Mouse (Mus musculus) stomach, embryonic 16.5 days (tissue): ENCODE data around the gene Cd302. TPM values are rescaled to one million over a fixed set of nuclear protein-coding genes. Genes with fewer than 3 reads are reported as not detected.

Experiments
- ATAC-seq: fragments of 200-750 bp; cut with Nextera tagmentation; 2 replicates; pipeline ENCODE4 v1.8.0; 2017; ENCODE audit warnings: moderate number of reproducible peaks, moderate TSS enrichment; ENCODE audit not compliant: insufficient read depth, low FRiP score
- H3K27ac ChIP-seq: fragments of 300-500 bp; sonication (generic); 2 replicates; pipeline ENCODE4 v1.5.1; 2014; ENCODE audit warnings: low read length
- H3K27me3 ChIP-seq: fragments of 300-500 bp; sonication (generic); 2 replicates; pipeline ENCODE4 v1.6.1; 2014; ENCODE audit warnings: low read length, control low read depth, mixed read lengths; ENCODE audit not compliant: control insufficient read depth, insufficient read depth
- H3K36me3 ChIP-seq: fragments of 300-500 bp; sonication (generic); 2 replicates; pipeline ENCODE4 v1.6.1; 2014; ENCODE audit warnings: low read length; ENCODE audit not compliant: control insufficient read depth, insufficient read depth
- H3K4me1 ChIP-seq: fragments of 300-500 bp; sonication (generic); 2 replicates; pipeline ENCODE4 v1.6.1; 2014; ENCODE audit warnings: low read length, control low read depth, mixed read lengths; ENCODE audit not compliant: control insufficient read depth, insufficient read depth
- H3K4me2 ChIP-seq: fragments of 300-500 bp; sonication (generic); 2 replicates; pipeline ENCODE4 v1.6.1; 2014; ENCODE audit warnings: low read depth, low read length, mixed read lengths
- H3K4me3 ChIP-seq: fragments of 300-500 bp; sonication (generic); replicated peaks from 2 replicates; pipeline ENCODE4 v1.5.1; 2014; ENCODE audit warnings: mild to moderate bottlenecking, low read length
- H3K9ac ChIP-seq: fragments of 300-500 bp; sonication (generic); 2 replicates; pipeline ENCODE4 v1.6.1; 2014; ENCODE audit warnings: low read length
- H3K9me3 ChIP-seq: fragments of 300-500 bp; sonication (generic); replicated peaks from 2 replicates; pipeline ENCODE4 v1.6.1; 2016; ENCODE audit warnings: low read length, control low read depth; ENCODE audit not compliant: control insufficient read depth
- WGBS: fragments of 180-500 bp; shearing (Covaris S2); extraction: QIAGEN DNeasy Blood & Tissue Kit; methylation state at CpG from one replicate; pipeline ENCODE4 v1.1.7; 2014; 5-methylcytosine and 5-hydroxymethylcytosine counted together
- polyA plus RNA-seq: library from polyadenylated mRNA; unstranded; fragments of >200 nt; fragmentation: Nextera tagmentation; extraction: Ambion mirVana; gene quantifications from 2 replicates; pipeline ENCODE4 v1.2.1, GENCODE M21; 2015

Cd302 gene
- polyA plus RNA-seq, 1 experiment from 2014 or later, result 39.5 TPM

DNA sequence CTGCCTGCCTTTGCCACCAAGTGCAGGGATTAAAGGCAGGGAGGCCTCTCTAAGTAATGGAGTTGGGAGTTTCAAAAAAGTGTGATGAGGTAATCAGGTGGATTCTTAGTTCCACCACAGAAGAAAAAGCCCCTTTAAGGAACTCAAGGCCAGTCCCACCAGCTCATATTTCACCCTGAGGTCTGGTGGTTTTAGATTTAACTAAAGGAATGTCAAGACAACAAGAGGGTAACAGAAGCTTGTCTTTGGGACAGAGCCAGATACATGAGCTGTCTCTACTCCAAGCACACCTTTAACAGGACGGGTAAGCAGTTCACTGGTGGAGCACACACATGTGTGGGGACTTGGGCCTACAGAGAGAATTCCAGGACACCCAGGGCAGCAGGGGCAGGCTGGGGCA is 16.7 kb downstream of the Cd302 start:
- Histone ChIP-seq H3K4me2 (no peak overlapping the region), H3K9me3 (no peaks in the 10 kb centered on the region), H3K9ac (no peak overlapping the region), H3K36me3 (no peaks in the 10 kb centered on the region), H3K4me1 (0 out of 2 replicates have a peak, but pooled peaks cover 2% of the 10 kb centered on the region), H3K27me3 (no peaks in the 10 kb centered on the region), H3K27ac (no peak overlapping the region), H3K4me3 (no peak overlapping the region)
- 54% methylated on average over 1 of the region's 1 CpGs for WGBS
- no peak for ATAC-seq

DNA sequence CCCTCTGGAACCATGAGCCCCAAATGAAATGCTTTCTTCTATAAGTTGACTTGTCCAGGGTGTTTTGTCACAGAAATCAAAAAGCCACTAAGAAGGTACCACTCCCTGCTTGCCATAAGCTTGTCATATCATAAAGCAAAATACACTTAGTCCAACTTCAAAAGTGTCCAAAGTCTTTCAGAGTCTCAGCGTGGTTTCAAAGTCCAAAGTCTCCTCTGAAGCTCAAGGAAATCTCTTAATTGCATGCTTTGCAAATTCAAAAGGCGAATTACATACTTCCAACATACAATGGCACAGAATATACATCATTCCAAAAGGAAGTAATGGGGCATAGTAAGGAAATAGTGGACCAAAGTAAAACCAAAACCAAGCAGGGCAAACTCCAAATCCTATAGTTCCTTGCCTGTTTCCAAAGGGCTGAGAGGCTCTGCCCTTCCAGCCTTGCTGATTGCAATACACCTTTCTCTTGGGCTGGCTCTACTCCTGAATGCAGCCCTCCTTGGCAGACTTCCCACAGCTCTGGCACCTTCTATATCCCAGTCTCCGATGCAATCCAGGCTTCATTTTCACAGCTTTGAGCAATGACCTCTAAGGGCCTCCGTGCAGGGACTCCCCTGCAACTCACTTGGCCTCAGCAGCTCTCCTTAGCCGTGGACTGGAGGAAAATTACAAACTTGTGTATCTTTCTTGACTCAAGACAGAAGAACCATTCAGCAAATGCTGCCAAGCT is 23.5 kb downstream of the Cd302 start:
- H3K27me3 ChIP-seq, result no peaks in the 10 kb centered on the region
- H3K4me1 ChIP-seq, result no peaks in the 10 kb centered on the region
- no peak overlapping the region for H3K4me3 ChIP-seq
- no peaks in the 10 kb centered on the region for H3K36me3 ChIP-seq
- WGBS, result 79% methylated on average over 5 of the region's 5 CpGs
- ATAC-seq, result no peak
- H3K4me2 ChIP-seq, result no peak overlapping the region
- H3K9me3 ChIP-seq, result no peaks in the 10 kb centered on the region
- no peak overlapping the region for H3K27ac ChIP-seq
- H3K9ac ChIP-seq, result no peak overlapping the region

DNA sequence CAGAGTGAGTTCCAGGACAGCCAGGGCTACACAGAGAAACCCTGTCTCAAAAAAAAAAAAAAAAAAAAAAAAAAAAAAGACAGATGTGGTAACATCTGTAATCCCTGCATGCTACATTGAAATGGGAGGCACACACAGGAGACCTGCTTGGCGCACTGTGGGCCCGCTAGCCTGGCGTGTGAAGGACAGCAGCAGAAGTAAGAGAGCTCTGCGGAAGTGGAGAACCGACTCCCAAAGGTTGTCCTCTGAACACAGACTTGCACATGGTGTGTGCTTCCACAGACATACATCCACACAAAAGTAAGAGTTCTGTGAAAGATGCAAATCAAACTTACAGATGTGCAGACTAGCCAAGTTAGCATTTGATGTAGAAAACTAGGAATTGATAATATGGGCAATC is 25.1 kb downstream of the Cd302 start:
- no peaks in the 10 kb centered on the region for H3K4me1 ChIP-seq
- 97% methylated on average over 5 of the region's 5 CpGs for WGBS

DNA sequence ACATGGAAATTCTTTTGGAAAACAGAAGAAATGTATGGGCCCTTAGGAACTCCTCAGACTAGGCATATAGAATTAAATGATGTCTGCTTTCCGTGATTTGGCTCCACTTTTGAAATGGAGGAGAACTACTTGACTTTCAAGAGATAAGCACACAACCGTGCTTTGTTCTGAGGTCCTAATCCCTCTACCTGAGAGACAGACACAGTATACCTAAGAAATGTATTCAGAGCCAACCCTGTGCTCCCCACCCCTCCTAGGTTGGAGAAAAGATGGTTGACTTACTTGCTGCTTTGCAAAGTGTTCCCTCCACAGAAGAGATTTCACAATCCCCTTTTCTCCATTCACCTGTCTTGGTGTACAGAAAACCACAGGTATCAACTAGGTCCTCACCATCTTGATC is 27.5 kb downstream of the Cd302 start:
- H3K9ac ChIP-seq, result no peak overlapping the region
- WGBS, result 73% methylated on average over 2 of the region's 2 CpGs
- H3K27ac ChIP-seq, result no peak overlapping the region
- no peaks in the 10 kb centered on the region for H3K4me1 ChIP-seq
- no peaks in the 10 kb centered on the region for H3K9me3 ChIP-seq
- no peak overlapping the region for H3K4me2 ChIP-seq
- H3K27me3 ChIP-seq, result no peaks in the 10 kb centered on the region
- ATAC-seq, result no peak
- no peaks in the 10 kb centered on the region; the same call in 1 of the 2 replicates for H3K36me3 ChIP-seq
- H3K4me3 ChIP-seq, result no peak overlapping the region

More for the DNA sequence above, 25.1 kb downstream of the Cd302 start:
- Histone ChIP-seq H3K36me3 (no peaks in the 10 kb centered on the region), H3K4me2 (no peak overlapping the region), H3K9me3 (no peaks in the 10 kb centered on the region), H3K27ac (no peak overlapping the region), H3K9ac (no peak overlapping the region), H3K27me3 (no peaks in the 10 kb centered on the region), H3K4me3 (no peak overlapping the region)
- no peak for ATAC-seq

DNA sequence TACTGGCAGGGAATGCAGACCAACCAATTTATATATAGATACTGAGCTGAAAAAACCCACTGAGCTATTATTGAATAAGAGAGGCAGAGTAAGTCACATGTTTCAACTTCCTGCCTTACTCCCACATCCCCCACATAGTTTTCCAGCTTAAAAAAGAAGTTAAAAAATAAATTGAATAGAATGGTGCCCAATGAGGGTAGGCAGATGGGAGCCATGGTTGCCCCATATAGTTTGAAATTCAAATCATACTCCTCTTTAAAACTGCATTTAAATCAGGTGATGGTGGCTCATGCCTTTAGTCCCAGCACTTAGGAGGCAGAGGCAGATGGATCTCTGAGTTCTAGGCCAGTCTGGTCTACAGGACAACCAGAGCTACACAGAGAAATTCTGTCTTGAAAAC is 30.8 kb downstream of the Cd302 start:
- Histone ChIP-seq H3K9ac (no peak overlapping the region), H3K27ac (no peak overlapping the region), H3K27me3 (no peaks in the 10 kb centered on the region), H3K4me3 (no peak overlapping the region), H3K36me3 (peaks cover 10% of the 10 kb centered on the region; the same call in 1 of the 2 replicates), H3K4me1 (no peaks in the 10 kb centered on the region), H3K4me2 (no peak overlapping the region), H3K9me3 (no peaks in the 10 kb centered on the region)
- no peak for ATAC-seq

DNA sequence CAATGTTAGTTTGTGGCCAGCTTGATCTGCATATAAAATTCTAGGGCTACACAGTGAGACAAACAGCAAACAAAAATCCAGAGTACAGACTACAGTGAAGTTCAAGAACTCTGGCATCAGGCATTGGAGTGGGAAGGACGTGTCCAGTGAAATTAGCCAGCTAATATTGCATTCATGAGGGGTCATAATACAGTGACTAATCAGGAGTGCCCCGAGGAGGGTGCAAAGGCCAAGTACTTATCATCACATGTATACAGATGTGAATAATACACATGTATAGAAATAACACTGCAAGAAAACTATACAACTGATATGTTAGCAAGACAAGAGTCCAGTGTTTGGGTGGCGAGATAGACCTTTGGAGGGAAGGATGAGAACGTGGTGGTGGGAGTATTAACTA is 31.5 kb downstream of the Cd302 start:
- H3K27me3 ChIP-seq, result no peaks in the 10 kb centered on the region
- no peak overlapping the region for H3K27ac ChIP-seq
- no peak overlapping the region for H3K4me3 ChIP-seq
- 87% methylated on average over 4 of the region's 4 CpGs for WGBS
- H3K36me3 ChIP-seq, result peaks cover 10% of the 10 kb centered on the region; the same call in 1 of the 2 replicates
- no peak for ATAC-seq
- no peak overlapping the region for H3K9ac ChIP-seq
- H3K4me2 ChIP-seq, result no peak overlapping the region
- H3K4me1 ChIP-seq, result no peaks in the 10 kb centered on the region
- no peaks in the 10 kb centered on the region for H3K9me3 ChIP-seq

DNA sequence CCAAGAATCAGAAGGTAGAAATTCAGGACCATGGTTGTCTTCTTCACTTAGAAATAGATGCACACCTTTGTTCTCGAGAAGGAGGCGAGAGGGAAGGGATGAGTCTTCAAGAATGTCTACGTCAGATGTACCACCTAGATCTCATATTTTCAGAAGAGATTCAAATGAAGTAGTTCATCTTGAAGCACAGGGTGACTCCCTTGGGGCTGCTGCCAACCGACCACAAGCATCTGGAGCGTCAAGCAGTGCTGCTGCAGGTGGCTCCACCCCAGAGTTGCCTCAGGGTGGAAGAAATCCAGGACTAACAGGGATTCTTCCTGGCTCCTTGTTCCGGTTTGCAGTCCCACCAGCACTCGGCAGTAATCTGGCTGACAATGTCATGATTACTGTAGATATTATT is 49.8 kb downstream of the Cd302 start:
- no peak overlapping the region for H3K27ac ChIP-seq
- H3K9me3 ChIP-seq, result no peaks in the 10 kb centered on the region
- peaks cover 18% of the 10 kb centered on the region; the same call in 1 of the 2 replicates for H3K36me3 ChIP-seq
- H3K4me1 ChIP-seq, result no peaks in the 10 kb centered on the region
- ATAC-seq, result no peak
- no peak overlapping the region for H3K9ac ChIP-seq
- no peaks in the 10 kb centered on the region for H3K27me3 ChIP-seq
- 84% methylated on average over 7 of the region's 7 CpGs for WGBS
- H3K4me3 ChIP-seq, result no peak overlapping the region
- no peak overlapping the region for H3K4me2 ChIP-seq

DNA sequence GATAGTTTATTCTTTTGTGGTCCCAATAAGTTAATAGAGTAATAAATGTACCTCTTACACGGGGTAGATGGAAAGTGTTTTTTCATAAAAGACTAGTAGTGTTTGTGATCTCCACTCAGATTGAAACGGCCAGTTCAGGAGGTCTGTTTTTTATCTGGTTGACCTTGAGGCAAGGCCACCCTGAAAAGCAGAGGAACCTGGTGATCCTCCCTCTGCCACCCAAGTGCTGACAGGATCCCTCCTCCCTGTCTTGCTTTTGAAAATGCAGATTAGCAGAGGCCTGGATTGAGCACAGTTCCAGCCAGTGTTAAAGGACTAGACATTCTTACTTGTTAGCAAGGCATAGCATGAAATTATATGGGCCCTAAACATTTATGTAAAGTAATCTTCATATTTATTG is 51.1 kb downstream of the Cd302 start:
- Histone ChIP-seq H3K9ac (no peak overlapping the region), H3K4me2 (no peak overlapping the region), H3K27ac (no peak overlapping the region), H3K4me1 (no peaks in the 10 kb centered on the region), H3K36me3 (peaks cover 15% of the 10 kb centered on the region; the same call in 1 of the 2 replicates), H3K4me3 (no peak overlapping the region), H3K27me3 (no peaks in the 10 kb centered on the region), H3K9me3 (no peaks in the 10 kb centered on the region)
- ATAC-seq, result no peak
- WGBS, result 41% methylated on average over 2 of the region's 2 CpGs

DNA sequence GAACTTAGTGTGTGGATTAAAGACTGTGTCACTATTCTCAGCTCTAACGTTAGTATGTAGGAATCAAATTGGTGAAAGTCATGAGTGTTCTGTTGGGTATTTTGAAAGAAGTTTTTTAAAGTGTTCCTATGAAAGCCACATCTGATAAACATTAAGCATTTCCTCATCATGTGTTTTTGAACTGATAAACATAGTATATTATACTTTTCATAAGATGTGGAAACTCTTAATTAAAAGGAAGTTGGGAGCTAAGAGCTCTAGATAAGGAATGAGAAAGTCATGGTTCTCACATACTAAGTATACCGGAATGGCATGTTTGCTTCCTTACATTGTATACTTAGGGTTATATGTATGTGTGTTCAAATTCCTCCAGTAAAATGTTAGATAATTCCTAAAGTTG is 53.9 kb downstream of the Cd302 start:
- peaks cover 8% of the 10 kb centered on the region; the same call in 1 of the 2 replicates for H3K36me3 ChIP-seq
- no peak for ATAC-seq
- H3K4me3 ChIP-seq, result no peak overlapping the region
- no peak overlapping the region for H3K27ac ChIP-seq
- no peaks in the 10 kb centered on the region for H3K9me3 ChIP-seq
- no peak overlapping the region for H3K4me2 ChIP-seq
- H3K9ac ChIP-seq, result no peak overlapping the region
- 80% methylated on average over 2 of the region's 2 CpGs for WGBS
- no peaks in the 10 kb centered on the region for H3K4me1 ChIP-seq
- H3K27me3 ChIP-seq, result no peaks in the 10 kb centered on the region
